Mouse (Mus musculus): ENCODE results near the gene Btbd3.

DNA sequence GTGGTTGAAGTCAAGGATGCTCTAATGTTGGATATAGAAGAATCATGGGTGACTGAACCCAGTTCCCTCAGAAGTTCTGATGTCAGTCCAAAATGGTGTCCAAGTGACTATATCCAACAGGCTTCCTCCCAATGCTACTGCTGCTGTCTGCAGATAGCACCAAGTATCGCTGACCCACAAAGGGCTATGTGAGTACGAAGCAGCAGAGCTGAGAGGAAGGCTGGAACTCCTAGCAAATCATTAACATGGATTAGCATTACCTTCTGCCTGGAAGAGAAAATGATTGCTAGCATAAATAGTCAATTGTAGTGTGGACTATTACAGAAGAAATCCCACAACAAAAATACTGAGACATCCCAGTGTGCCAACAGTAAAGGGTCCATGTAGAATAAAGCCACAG, 33.8 kb downstream of the Btbd3 start:
- TF ChIP-seq CTCF (IDR thresholded peaks at IDR 0.05; ENCODE audit: low read depth) = no peak
- TF ChIP-seq EP300 (optimal IDR thresholded peaks at IDR 0.05) = no peak
